Mouse (Mus musculus) spleen, adult 10 weeks (tissue): ENCODE measurements around the gene Spsb2. TPM values are rescaled to one million over a fixed set of nuclear protein-coding genes. Genes with fewer than 3 reads are reported as not detected.

ENCODE experiments used
- polyA plus RNA-seq: library from polyadenylated mRNA; stranded (reverse); fragments of 350-450 nt; fragmentation: Illumina TruSeq; extraction: RNeasy Lipid Tissue Mini Kit (QIAGEN cat#74804); gene quantifications from one replicate; pipeline ENCODE4 v1.2.3, GENCODE M21; 2015; ENCODE audit warnings: low replicate concordance; ENCODE audit not compliant: insufficient read depth

Spsb2 gene
- polyA plus RNA-seq = 3.2 TPM

GRCm38 (mm10) chr6:124808358-124809012 is at the start of gene Spsb2:
TSS of gene Spsb2 (plus strand) at chr6:124808661.

GRCm38 (mm10) chr6:124769101-124769765 is 39.2 kb upstream of the Spsb2 start, which contains the start of gene Eno2:
TSS of gene Eno2 (minus strand) at chr6:124769673.

GRCm38 (mm10) chr6:124779222-124779983 is 29.1 kb upstream of the Spsb2 start, which contains the start of gene Lrrc23:
TSS of gene Lrrc23 (minus strand) at chr6:124779727.

GRCm38 (mm10) chr6:124813933-124814332 is 5.5 kb downstream of the Spsb2 start, which contains the start of gene Tpi1:
TSS of gene Tpi1 (minus strand) at chr6:124814296.

GRCm38 (mm10) chr6:124828868-124829798 is 20.7 kb downstream of the Spsb2 start, which contains the start of the genes Usp5 and Cdca3:
TSS of gene Usp5 (minus strand) at chr6:124829484.
TSS of gene Cdca3 (plus strand) at chr6:124829547.

GRCm38 (mm10) chr6:124840241-124841167 is 32.0 kb downstream of the Spsb2 start, which contains the start of gene Gnb3:
TSS of gene Gnb3 (minus strand) at chr6:124840275.

GRCm38 (mm10) chr6:124856916-124857839 is 48.7 kb downstream of the Spsb2 start, which contains the start of gene P3h3:
TSS of gene P3h3 (minus strand) at chr6:124857752.

Other genes with a start within 250 kb of the Spsb2 start
- gene C1rb, start 238.4 kb upstream of the Spsb2 start, polyA plus RNA-seq = not detected
- gene C1s2, start 172.6 kb upstream of the Spsb2 start, polyA plus RNA-seq = 0.46 TPM
- 37.3 TPM for gene Lpcat3, start 145.6 kb upstream of the Spsb2 start, polyA plus RNA-seq
- 160 TPM for gene Emg1, start 96.5 kb upstream of the Spsb2 start, polyA plus RNA-seq
- 110 TPM for gene Phb2, start 96.3 kb upstream of the Spsb2 start, polyA plus RNA-seq
- gene Ptpn6, start 69.9 kb upstream of the Spsb2 start, polyA plus RNA-seq = 354 TPM
- 88.0 TPM for gene Grcc10, start 67.3 kb upstream of the Spsb2 start, polyA plus RNA-seq
- 0.08 TPM for gene Gm45234, start 52.6 kb upstream of the Spsb2 start, polyA plus RNA-seq
- gene Atn1, start 52.1 kb upstream of the Spsb2 start, polyA plus RNA-seq = 7.8 TPM
- 3.5 TPM for gene Eno2, start 39.0 kb upstream of the Spsb2 start, polyA plus RNA-seq
- gene Lrrc23, start 28.9 kb upstream of the Spsb2 start, polyA plus RNA-seq = 3.5 TPM
- gene Tpi1, start 5.6 kb downstream of the Spsb2 start, polyA plus RNA-seq = 63.1 TPM
- 69.3 TPM for gene Usp5, start 20.8 kb downstream of the Spsb2 start, polyA plus RNA-seq
- gene Cdca3, start 20.9 kb downstream of the Spsb2 start, polyA plus RNA-seq = 25.4 TPM
- not detected for gene Gnb3, start 31.6 kb downstream of the Spsb2 start, polyA plus RNA-seq
- 6.7 TPM for gene P3h3, start 49.1 kb downstream of the Spsb2 start, polyA plus RNA-seq
- 1.0 TPM for gene Gpr162, start 55.3 kb downstream of the Spsb2 start, polyA plus RNA-seq
- 71.3 TPM for gene Cd4, start 79.6 kb downstream of the Spsb2 start, polyA plus RNA-seq
- 6.5 TPM for gene Lag3, start 103.0 kb downstream of the Spsb2 start, polyA plus RNA-seq
- gene Ptms, start 111.4 kb downstream of the Spsb2 start, polyA plus RNA-seq = 193 TPM
- 41.7 TPM for gene Mlf2, start 122.7 kb downstream of the Spsb2 start, polyA plus RNA-seq
- gene Cops7a, start 156.9 kb downstream of the Spsb2 start, polyA plus RNA-seq = 30.5 TPM
- gene Pianp, start 188.0 kb downstream of the Spsb2 start, polyA plus RNA-seq = 3.0 TPM
- 76.0 TPM for gene Zfp384, start 200.5 kb downstream of the Spsb2 start, polyA plus RNA-seq
- 64.2 TPM for gene Ing4, start 231.1 kb downstream of the Spsb2 start, polyA plus RNA-seq
- gene Acrbp, start 241.0 kb downstream of the Spsb2 start, polyA plus RNA-seq = 22.3 TPM